Mouse (Mus musculus) heart, embryonic 10.5 days (tissue): Measurements from ENCODE around the gene Fgf14. TPM values are rescaled to one million over a fixed set of nuclear protein-coding genes. Genes with fewer than 3 reads are reported as not detected.
"Not testable (repeated sequence)": the region's sequence is repeated elsewhere in the genome, so short reads cannot be mapped to it uniquely, and the experiment has no call there.

Experiments
- DNase-seq: peaks from one replicate; pipeline ENCODE4 v3.0.0-alpha.2; 2017; ENCODE audit warnings: low spot score
- H3K27ac ChIP-seq: fragments of 300-500 bp; sonication (generic); 2 replicates; pipeline ENCODE4 v1.5.1; 2016; ENCODE audit warnings: mild to moderate bottlenecking
- H3K27me3 ChIP-seq: fragments of 300-500 bp; sonication (generic); 2 replicates; pipeline ENCODE4 v1.6.1; 2016; ENCODE audit warnings: mild to moderate bottlenecking; ENCODE audit not compliant: poor library complexity, insufficient read depth, severe bottlenecking
- H3K36me3 ChIP-seq: fragments of 300-500 bp; sonication (generic); 2 replicates; pipeline ENCODE4 v1.6.1; 2016; ENCODE audit warnings: mild to moderate bottlenecking, moderate library complexity
- H3K4me1 ChIP-seq: fragments of 300-500 bp; sonication (generic); 2 replicates; pipeline ENCODE4 v1.6.1; 2016; ENCODE audit warnings: mild to moderate bottlenecking
- H3K4me3 ChIP-seq: fragments of 300-500 bp; sonication (generic); 2 replicates; pipeline ENCODE4 v1.5.1; 2016; ENCODE audit warnings: mild to moderate bottlenecking, moderate library complexity
- H3K9me3 ChIP-seq: fragments of 300-500 bp; sonication (generic); 2 replicates; pipeline ENCODE4 v1.6.1; 2016; ENCODE audit warnings: mild to moderate bottlenecking, moderate library complexity
- WGBS: fragments of 180-500 bp; shearing (Covaris S2); methylation state at CpG from one replicate; pipeline ENCODE4 v1.1.7; 2016; 5-methylcytosine and 5-hydroxymethylcytosine counted together
- polyA plus RNA-seq: library from polyadenylated mRNA; unstranded; fragments of >200 nt; fragmentation: Nextera tagmentation; extraction: Ambion mirVana; gene quantifications from 2 replicates; pipeline ENCODE4 v1.2.1, GENCODE M21; 2016

Fgf14 gene
- polyA plus RNA-seq, 1 experiment from 2014 or later: 0.44 TPM

DNA sequence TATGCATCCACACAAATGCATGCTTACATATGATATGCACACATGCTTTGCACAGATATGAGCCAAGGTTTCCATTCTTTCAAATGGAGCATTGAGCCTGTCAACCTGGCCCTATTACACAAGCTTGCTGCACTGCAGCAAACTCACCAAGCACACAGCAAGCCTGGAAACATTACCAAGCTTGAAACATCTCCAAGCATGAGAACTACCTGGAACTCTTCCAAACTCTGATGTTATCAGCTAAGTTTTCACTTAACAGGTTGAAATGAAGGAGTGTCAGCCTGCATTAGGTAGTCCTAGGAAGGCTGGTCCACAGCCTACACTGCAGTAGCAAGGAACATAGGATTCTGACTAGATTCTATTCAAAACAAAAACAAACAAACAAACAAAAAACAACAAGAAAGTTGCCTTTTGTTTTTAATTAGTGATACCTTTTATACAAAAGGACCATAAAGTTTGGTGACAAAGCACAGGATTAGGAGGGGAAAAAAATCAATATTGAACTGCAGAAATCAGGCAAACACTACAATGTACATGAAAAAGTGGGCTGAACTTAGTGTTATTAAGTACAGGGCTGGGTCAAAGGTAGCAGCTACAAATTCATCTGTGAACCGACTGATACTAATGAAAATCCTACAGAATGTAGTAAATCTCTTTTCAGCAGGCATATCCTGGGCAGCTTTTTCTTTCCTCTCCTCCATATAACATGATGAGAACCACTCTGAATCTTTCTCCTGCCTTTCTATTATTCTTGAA, 101.6 kb downstream of the Fgf14 start:
- Histone ChIP-seq H3K9me3 (no peaks in the 10 kb centered on the region), H3K4me3 (no peak overlapping the region), H3K27me3 (no peaks in the 10 kb centered on the region), H3K36me3 (no peaks in the 10 kb centered on the region), H3K4me1 (no peaks in the 10 kb centered on the region), H3K27ac (no peak overlapping the region)
- WGBS: 82% methylated on average over 1 of the region's 1 CpGs
- no peak for DNase-seq

DNA sequence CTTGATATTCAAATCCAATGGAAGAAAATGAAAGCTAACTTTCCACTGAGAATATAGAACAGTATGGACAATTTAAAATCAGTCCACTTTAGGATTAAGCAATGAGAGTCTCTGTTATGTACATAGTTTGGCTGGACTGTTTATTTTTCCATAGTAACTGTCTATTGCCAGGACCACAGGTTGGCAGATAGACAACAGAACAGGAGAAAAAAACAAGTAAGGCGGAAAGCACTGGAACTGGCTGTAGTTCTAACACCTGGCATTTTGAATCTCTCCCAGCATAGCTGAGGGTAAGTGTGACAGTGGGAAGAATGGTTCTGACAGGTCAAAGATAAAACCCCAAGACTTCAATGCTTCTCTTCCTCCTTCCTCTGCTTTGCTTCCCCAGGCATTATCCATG, 110.5 kb downstream of the Fgf14 start:
- Histone ChIP-seq H3K4me1 (no peaks in the 10 kb centered on the region), H3K9me3 (no peaks in the 10 kb centered on the region), H3K27ac (no peak overlapping the region), H3K36me3 (no peaks in the 10 kb centered on the region), H3K27me3 (no peaks in the 10 kb centered on the region), H3K4me3 (no peak overlapping the region)
- DNase-seq: no peak
- WGBS: 56% methylated on average over 1 of the region's 1 CpGs

DNA sequence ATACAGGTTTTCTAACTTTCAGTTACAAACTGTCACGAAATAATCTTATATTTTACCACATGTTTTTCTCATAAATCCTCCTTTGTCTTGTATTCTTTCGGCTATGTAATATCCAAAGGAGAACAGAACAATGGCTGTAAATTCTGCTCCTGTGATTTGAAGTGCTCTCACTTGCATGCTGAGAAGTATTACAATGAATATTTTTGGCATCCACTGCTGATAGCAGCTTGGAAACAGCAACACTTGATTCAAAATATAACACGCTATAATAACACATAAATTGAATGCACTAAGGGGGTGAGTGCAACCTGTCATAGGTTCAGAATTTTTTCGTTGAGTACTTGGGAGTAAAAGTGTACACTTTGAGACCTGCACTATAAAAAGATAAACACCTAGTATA, 115.4 kb downstream of the Fgf14 start:
- H3K27me3 ChIP-seq: no peaks in the 10 kb centered on the region
- H3K27ac ChIP-seq: no peak overlapping the region
- H3K36me3 ChIP-seq: no peaks in the 10 kb centered on the region
- 73% methylated on average over 4 of the region's 4 CpGs for WGBS
- no peak for DNase-seq
- H3K9me3 ChIP-seq: no peaks in the 10 kb centered on the region
- no peaks in the 10 kb centered on the region for H3K4me1 ChIP-seq
- no peak overlapping the region for H3K4me3 ChIP-seq

DNA sequence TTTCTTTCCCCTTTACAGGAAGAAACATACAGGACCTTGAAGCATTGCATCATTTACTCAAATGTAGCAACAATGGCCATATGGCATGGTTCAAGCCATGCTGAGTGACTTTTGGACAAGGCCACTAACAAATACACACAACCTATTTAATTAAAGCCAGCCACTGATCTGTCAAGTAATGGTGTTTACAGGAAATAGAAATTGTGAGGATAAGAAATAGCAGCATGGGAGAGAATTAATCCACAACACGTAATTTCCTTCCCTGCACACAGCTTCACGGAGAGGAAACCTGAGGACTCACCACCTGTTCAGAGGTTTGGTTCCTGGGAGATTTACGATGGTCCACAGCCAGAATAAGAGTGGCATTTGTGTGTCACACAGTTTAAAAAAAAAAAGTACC, 140.8 kb downstream of the Fgf14 start:
- WGBS: 71% methylated on average over 3 of the region's 3 CpGs
- Histone ChIP-seq H3K4me3 (no peak overlapping the region), H3K9me3 (no peaks in the 10 kb centered on the region), H3K4me1 (no peaks in the 10 kb centered on the region), H3K27ac (no peak overlapping the region), H3K27me3 (no peaks in the 10 kb centered on the region), H3K36me3 (no peaks in the 10 kb centered on the region)
- DNase-seq: no peak

DNA sequence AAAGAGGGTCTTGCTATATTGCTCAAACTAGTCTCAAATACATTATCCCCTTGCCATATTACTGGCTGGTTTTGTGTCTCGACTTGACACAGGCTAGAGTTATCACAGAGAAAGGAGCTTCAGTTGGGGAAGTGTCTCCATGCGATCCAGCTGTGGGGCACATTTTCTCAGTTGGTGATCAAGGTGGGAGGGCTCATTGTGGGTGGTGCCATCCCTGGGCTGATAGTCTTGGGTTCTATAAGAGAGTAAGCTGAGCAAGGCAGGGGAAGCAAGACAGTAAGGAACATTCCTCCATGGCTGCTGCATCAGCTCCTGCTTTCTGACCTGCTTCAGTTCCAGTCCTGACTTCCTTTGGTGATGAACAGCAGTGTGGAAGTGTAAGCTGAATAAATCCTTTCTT, 141.6 kb downstream of the Fgf14 start:
- not testable (repeated sequence) for H3K27ac ChIP-seq, H3K4me3 ChIP-seq, H3K4me1 ChIP-seq, H3K36me3 ChIP-seq, H3K9me3 ChIP-seq, DNase-seq, H3K27me3 ChIP-seq
- 49% methylated on average over 2 of the region's 2 CpGs for WGBS

DNA sequence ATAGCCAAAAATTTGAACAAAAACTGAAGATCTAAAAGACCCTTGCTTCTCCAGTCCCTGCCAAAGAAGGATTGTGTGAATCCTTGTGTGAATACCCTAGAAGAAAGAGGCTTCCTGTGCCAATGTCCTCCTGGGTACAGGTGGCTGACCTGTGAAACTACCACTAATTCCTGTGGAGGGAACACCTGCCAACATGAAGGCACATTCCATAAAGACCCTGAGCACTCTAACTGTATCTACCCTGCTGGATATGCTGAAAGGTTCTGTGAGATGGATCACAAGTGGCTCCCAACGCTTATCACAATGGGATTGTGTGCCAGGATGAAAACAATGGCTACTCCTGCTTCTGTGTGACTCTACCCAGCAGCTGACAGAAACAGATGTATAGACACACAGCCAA, 144.9 kb downstream of the Fgf14 start:
- Histone ChIP-seq H3K4me3 (no peak overlapping the region), H3K4me1 (no peaks in the 10 kb centered on the region), H3K27me3 (no peaks in the 10 kb centered on the region), H3K36me3 (no peaks in the 10 kb centered on the region), H3K27ac (no peak overlapping the region), H3K9me3 (no peaks in the 10 kb centered on the region)
- 58% methylated on average over 1 of the region's 1 CpGs for WGBS
- DNase-seq: no peak

DNA sequence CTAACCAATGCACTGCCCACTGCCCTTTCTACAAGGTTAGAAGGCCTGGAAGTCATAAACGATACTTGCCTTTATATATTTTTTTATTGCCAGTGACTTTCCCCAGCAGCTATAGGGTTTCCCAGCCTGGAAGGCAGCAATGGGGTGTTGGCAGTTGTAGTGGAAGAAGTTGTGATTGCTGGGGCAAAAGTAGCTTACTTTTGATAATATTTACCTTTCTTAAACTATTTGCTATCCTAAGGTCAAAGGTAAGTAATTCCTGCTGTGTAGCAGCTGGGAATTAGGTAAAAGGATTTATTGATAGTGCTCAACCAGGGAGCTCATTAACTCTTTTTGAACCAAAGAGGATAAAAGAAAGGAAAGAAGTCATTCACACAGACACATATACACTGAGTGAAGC, 164.9 kb downstream of the Fgf14 start:
- no peaks in the 10 kb centered on the region for H3K4me1 ChIP-seq
- no peaks in the 10 kb centered on the region for H3K27me3 ChIP-seq
- no peak overlapping the region for H3K4me3 ChIP-seq
- no peak overlapping the region for H3K27ac ChIP-seq
- no peaks in the 10 kb centered on the region for H3K36me3 ChIP-seq
- H3K9me3 ChIP-seq: no peaks in the 10 kb centered on the region
- DNase-seq: no peak
- WGBS: 84% methylated on average over 1 of the region's 1 CpGs

DNA sequence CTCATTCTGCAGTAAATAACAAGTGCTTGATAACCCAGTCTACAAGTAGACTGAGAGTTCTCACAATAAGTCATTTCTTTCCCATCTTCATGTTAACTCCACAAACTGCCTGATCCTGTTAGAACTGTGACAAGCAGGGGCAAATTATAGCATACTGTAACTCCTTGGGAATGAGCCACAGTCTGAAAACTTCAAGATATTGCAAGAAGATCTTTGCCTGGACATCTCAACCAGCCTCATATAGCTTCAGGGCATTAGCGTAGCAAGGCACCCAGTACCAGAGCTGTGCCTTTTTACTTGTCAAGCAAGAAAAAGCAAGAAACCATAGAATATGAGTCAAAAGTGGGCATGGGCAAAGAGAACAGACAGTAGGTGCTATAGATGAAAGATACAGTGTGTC, 188.0 kb downstream of the Fgf14 start:
- WGBS: 89% methylated on average over 1 of the region's 1 CpGs
- Histone ChIP-seq H3K4me1 (no peaks in the 10 kb centered on the region), H3K27ac (no peak overlapping the region), H3K36me3 (no peaks in the 10 kb centered on the region), H3K4me3 (no peak overlapping the region), H3K27me3 (no peaks in the 10 kb centered on the region), H3K9me3 (no peaks in the 10 kb centered on the region)
- no peak for DNase-seq

DNA sequence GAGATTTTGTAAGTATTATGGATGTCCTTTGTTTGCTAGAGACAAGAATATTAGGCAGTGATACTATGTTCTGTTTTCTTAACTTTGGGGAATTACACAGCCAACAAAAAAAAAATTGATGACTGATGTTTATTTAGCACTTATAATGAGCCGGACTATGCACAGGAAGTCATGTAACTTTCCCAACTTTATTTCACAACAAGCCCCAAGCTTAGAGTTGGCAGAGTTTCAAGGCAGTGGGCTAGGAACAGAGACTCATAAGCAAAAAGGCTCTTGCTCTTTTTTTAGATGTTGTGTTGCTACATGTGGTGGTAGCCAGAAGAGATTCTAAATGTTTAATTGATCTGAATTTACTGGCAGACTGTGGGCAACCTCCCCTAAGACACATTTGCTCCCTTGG, 191.7 kb downstream of the Fgf14 start:
- no peaks in the 10 kb centered on the region for H3K27me3 ChIP-seq
- H3K36me3 ChIP-seq: no peaks in the 10 kb centered on the region
- no peak overlapping the region for H3K4me3 ChIP-seq
- H3K9me3 ChIP-seq: no peaks in the 10 kb centered on the region
- H3K27ac ChIP-seq: no peak overlapping the region
- H3K4me1 ChIP-seq: no peaks in the 10 kb centered on the region
- WGBS: 71% methylated on average over 1 of the region's 1 CpGs
- no peak for DNase-seq

DNA sequence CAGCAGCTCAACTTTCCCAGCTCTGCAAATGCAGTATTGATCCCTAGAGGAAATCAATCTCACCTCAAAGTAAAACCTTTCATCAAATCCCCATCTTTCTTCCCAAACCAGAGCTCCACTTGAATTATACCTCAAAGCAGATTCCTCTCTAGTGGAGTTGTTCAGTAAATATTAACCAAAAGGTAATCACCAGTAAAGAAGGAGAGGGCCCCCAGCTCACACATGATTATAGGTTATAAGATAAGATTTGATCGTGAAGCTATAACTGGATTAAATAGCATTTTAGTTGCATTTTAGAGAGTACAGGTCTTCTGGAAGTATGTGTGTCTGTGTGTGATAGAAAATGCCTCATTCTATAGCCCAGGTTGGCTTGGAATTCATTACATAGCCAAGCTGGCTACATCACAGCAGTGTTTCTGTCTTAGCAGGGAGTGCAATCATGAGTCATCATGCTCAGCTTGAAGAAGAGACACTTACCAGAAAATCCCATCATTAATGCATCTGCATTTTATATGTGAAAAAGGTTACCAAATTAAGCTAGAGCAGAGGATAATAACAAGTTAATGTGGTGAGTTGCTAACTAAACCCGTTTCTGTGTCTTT, 202.8 kb downstream of the Fgf14 start:
- no peaks in the 10 kb centered on the region for H3K4me1 ChIP-seq
- H3K4me3 ChIP-seq: no peak overlapping the region
- H3K9me3 ChIP-seq: no peaks in the 10 kb centered on the region
- 77% methylated on average over 2 of the region's 2 CpGs for WGBS
- H3K27me3 ChIP-seq: no peaks in the 10 kb centered on the region
- no peaks in the 10 kb centered on the region for H3K36me3 ChIP-seq
- DNase-seq: no peak
- no peak overlapping the region for H3K27ac ChIP-seq

DNA sequence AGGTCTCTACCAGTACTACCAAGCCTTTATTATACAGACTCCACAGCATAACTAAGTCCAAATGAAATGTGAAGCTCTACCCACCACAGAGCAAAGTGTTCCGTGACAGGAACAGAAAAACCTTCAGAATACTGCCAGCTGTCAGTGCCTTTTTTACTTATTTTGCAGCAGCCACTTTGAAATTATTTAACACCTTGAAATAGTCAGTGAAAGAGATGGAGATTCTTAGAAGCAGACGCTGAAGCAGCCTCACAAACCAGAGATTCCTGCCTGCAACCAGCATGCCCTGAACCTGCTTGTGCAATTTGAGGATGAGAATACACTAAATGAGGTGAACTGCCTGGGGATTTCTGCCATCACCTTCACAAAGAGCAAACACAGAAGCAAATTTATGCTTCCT, 206.0 kb downstream of the Fgf14 start:
- 70% methylated on average over 2 of the region's 2 CpGs for WGBS

DNA sequence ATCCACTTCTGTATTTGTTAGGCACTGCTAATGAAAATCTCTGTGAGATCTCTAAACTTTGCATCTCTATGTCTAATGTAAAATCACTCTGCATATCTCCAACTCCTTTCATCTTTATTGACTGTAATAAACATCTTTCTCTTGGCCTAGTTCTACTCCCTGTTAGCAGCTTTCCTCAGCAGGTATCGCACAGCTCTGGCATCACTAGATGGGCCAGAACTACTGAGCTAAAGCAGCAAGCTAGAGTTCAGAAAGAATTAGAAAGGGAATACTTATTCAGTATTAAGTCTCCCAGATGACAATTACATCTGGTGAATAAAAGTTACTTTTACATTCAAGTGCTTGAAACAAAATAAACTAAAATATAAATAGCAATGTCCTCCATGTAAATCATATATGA, 221.8 kb downstream of the Fgf14 start:
- H3K9me3 ChIP-seq: no peaks in the 10 kb centered on the region
- H3K27ac ChIP-seq: no peak overlapping the region
- no peaks in the 10 kb centered on the region for H3K4me1 ChIP-seq
- H3K4me3 ChIP-seq: no peak overlapping the region
- WGBS: 92% methylated on average over 1 of the region's 1 CpGs
- no peaks in the 10 kb centered on the region for H3K27me3 ChIP-seq
- no peaks in the 10 kb centered on the region for H3K36me3 ChIP-seq
- DNase-seq: no peak

More for the DNA sequence above, 206.0 kb downstream of the Fgf14 start:
- H3K9me3 ChIP-seq: no peaks in the 10 kb centered on the region
- H3K4me3 ChIP-seq: no peak overlapping the region
- no peak for DNase-seq
- no peaks in the 10 kb centered on the region for H3K27me3 ChIP-seq
- no peaks in the 10 kb centered on the region for H3K4me1 ChIP-seq
- no peak overlapping the region for H3K27ac ChIP-seq
- H3K36me3 ChIP-seq: no peaks in the 10 kb centered on the region

DNA sequence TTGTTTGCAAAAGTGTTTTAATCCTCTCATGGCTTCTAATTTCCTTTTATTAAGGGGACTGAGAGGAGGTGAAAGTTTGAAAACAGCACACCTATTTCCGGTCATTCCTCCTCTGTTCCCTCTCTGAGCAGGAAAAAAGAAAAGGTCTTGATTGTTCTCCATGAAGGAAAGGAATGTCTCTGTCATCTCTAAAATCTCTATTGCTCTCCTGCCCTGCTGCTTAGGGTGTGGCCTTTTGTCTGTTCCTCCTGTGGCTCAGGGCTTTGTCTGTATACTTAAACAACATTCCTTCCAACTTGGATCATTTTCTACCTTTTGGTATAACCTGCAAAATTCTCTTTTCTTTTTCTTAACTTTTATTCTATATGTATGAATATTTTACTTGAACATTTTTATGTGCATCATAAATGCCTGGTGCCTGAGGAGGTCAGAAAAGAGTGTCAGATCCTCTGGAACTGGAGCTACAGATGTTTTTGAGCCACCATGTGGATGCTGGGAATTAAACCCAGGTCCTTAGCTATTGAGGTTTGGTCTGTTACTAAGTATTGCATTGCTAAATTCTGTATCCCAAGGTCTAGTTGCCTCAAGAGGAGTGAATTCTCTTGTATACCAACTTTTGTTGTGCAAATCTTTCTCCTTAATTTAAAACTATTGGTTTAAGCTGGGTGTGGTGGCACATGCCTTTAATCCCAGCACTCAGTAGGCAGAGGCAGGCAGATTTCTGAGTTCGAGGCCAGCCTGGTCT, 230.7 kb downstream of the Fgf14 start:
- H3K4me1 ChIP-seq: no peaks in the 10 kb centered on the region
- DNase-seq: no peak
- H3K27me3 ChIP-seq: no peaks in the 10 kb centered on the region
- no peak overlapping the region for H3K27ac ChIP-seq
- no peak overlapping the region for H3K4me3 ChIP-seq
- WGBS: 69% methylated on average over 2 of the region's 2 CpGs
- H3K9me3 ChIP-seq: no peaks in the 10 kb centered on the region
- H3K36me3 ChIP-seq: no peaks in the 10 kb centered on the region
